Mouse (Mus musculus) ES-Bruce4 (cell line): ENCODE measurements at regions not wholly inside any gene's neighbourhood (a gene's known extent, or its start where the extent isn't known, plus 50 kb on each side); places are given as distances from the start of the nearest gene placed in this dataset.

Experiments
- CTCF ChIP-seq: IDR thresholded peaks from one replicate; pipeline ENCODE4 v1.8.1; 2011; ENCODE audit warnings: low read depth, low read length
- EP300 ChIP-seq: IDR thresholded peaks from 2 replicates; pipeline ENCODE4 v1.6.1; 2011; ENCODE audit warnings: low read depth, low read length; ENCODE audit not compliant: insufficient read depth
- POLR2A ChIP-seq: IDR thresholded peaks from one replicate; pipeline ENCODE4 v1.8.1; 2011; ENCODE audit warnings: low read length; ENCODE audit not compliant: insufficient read depth

- no peak for TF ChIP-seq CTCF
- TF ChIP-seq POLR2A: no peak
- no peak for TF ChIP-seq EP300
Measured at GRCm38 (mm10) chr3:52756006-52756405, 261.0 kb downstream of the Cog6 start.
